Mouse (Mus musculus) lung, postnatal 36 days (tissue): ENCODE data around the gene Prrg1.
"Not testable (repeated sequence)": the region's sequence is repeated elsewhere in the genome, so short reads cannot be mapped to it uniquely, and the experiment has no call there.

Source experiments
- DNase-seq: peaks from one replicate; pipeline ENCODE4 v3.0.0; 2022; ENCODE audit warnings: mixed read lengths

Prrg1 gene

GRCm38 (mm10) chrX:78583202-78584004, at the start of gene Prrg1:
Prrg1 (minus strand) TSS chrX:78583896.
- DNase-seq, result peak; percentile 84

- DNase-seq, result no peak
Observed at GRCm38 (mm10) chrX:78605814-78606213, 22.1 kb upstream of the Prrg1 start.

- no peak for DNase-seq
Observed at GRCm38 (mm10) chrX:78593138-78593537, 9.4 kb upstream of the Prrg1 start.

GRCm38 (mm10) chrX:78582854-78583201, 868 bp downstream of the Prrg1 start:
- peak; percentile 71 for DNase-seq

- no peak for DNase-seq
Observed at GRCm38 (mm10) chrX:78563451-78563850, 20.2 kb downstream of the Prrg1 start.

GRCm38 (mm10) chrX:78553399-78553798, 30.3 kb downstream of the Prrg1 start:
- DNase-seq, result no peak

- no peak for DNase-seq
Observed at GRCm38 (mm10) chrX:78552704-78553103, 31.0 kb downstream of the Prrg1 start.

GRCm38 (mm10) chrX:78547696-78548095, 36.0 kb downstream of the Prrg1 start:
- peak; percentile 3 for DNase-seq

- DNase-seq, result peak; percentile 43
Observed at GRCm38 (mm10) chrX:78539734-78540133, 44.0 kb downstream of the Prrg1 start.

- DNase-seq, result no peak
Observed at GRCm38 (mm10) chrX:78538632-78539316, 44.9 kb downstream of the Prrg1 start.

GRCm38 (mm10) chrX:78518301-78518700, 65.4 kb downstream of the Prrg1 start:
- peak; percentile 7 for DNase-seq

GRCm38 (mm10) chrX:78482987-78483386, 100.7 kb downstream of the Prrg1 start:
- DNase-seq, result no peak

GRCm38 (mm10) chrX:78479710-78480109, 104.0 kb downstream of the Prrg1 start:
- peak; percentile 9 for DNase-seq

- DNase-seq, result no peak
Observed at GRCm38 (mm10) chrX:78434357-78434756, 149.3 kb downstream of the Prrg1 start.

- not testable (repeated sequence) for DNase-seq
Observed at GRCm38 (mm10) chrX:78403346-78403745, 180.3 kb downstream of the Prrg1 start.
